Mouse (Mus musculus) intestine, embryonic 15.5 days (tissue): Measurements from ENCODE around the gene Chst15. TPM values are rescaled to one million over a fixed set of nuclear protein-coding genes. Genes with fewer than 3 reads are reported as not detected.

Experiments used
- ATAC-seq: fragments of 200-750 bp; cut with Nextera tagmentation; 2 replicates; pipeline ENCODE4 v1.8.0; 2017; ENCODE audit warnings: moderate TSS enrichment, moderate library complexity
- H3K27ac ChIP-seq: fragments of 300-500 bp; sonication (generic); 2 replicates; pipeline ENCODE4 v1.5.1; 2015; ENCODE audit warnings: mild to moderate bottlenecking, inconsistent platforms
- H3K27me3 ChIP-seq: fragments of 300-500 bp; sonication (generic); replicated peaks from 2 replicates; pipeline ENCODE4 v1.6.1; 2015; ENCODE audit warnings: inconsistent platforms
- H3K36me3 ChIP-seq: fragments of 300-500 bp; sonication (generic); 2 replicates; pipeline ENCODE4 v1.6.1; 2015; ENCODE audit warnings: inconsistent platforms
- H3K4me1 ChIP-seq: fragments of 300-500 bp; sonication (generic); replicated peaks from 2 replicates; pipeline ENCODE4 v1.6.1; 2015; ENCODE audit warnings: inconsistent platforms
- H3K4me2 ChIP-seq: fragments of 300-500 bp; sonication (generic); replicated peaks from 2 replicates; pipeline ENCODE4 v1.6.1; 2015; ENCODE audit warnings: mild to moderate bottlenecking, inconsistent platforms
- H3K4me3 ChIP-seq: fragments of 300-500 bp; sonication (generic); replicated peaks from 2 replicates; pipeline ENCODE4 v1.5.1; 2015; ENCODE audit warnings: inconsistent platforms
- H3K9ac ChIP-seq: fragments of 300-500 bp; sonication (generic); 2 replicates; pipeline ENCODE4 v1.6.1; 2015; ENCODE audit warnings: inconsistent platforms
- H3K9me3 ChIP-seq: fragments of 300-500 bp; sonication (generic); 2 replicates; pipeline ENCODE4 v1.6.1; 2016; ENCODE audit warnings: inconsistent platforms
- WGBS: fragments of 180-500 bp; shearing (Covaris S2); methylation state at CpG from one replicate; pipeline ENCODE4 v1.1.7; 2015; 5-methylcytosine and 5-hydroxymethylcytosine counted together
- polyA plus RNA-seq: library from polyadenylated mRNA; unstranded; fragments of >200 nt; fragmentation: Nextera tagmentation; extraction: Ambion mirVana; gene quantifications from 2 replicates; pipeline ENCODE4 v1.2.1, GENCODE M21; 2015

Chst15 gene
- polyA plus RNA-seq, 1 experiment from 2014 or later = 23.1 TPM

- 85% methylated on average over 4 of the region's 4 CpGs for WGBS
- no peaks in the 10 kb centered on the region for H3K27me3 ChIP-seq
- H3K36me3 ChIP-seq = peaks cover 13% of the 10 kb centered on the region; the same call in 1 of the 2 replicates
Measured at GRCm38 (mm10) chr7:132267721-132268498, 49.1 kb downstream of the Chst15 start.

GRCm38 (mm10) chr7:132264763-132265162 is 52.3 kb downstream of the Chst15 start:
- Histone ChIP-seq H3K9me3 (no peaks in the 10 kb centered on the region), H3K36me3 (peaks cover 10% of the 10 kb centered on the region; the same call in 1 of the 2 replicates), H3K27ac (no peak overlapping the region), H3K9ac (no peak overlapping the region), H3K4me2 (no peak overlapping the region), H3K4me3 (no peak overlapping the region), H3K27me3 (no peaks in the 10 kb centered on the region), H3K4me1 (peaks cover 11% of the 10 kb centered on the region)
- WGBS = 77% methylated on average over 3 of the region's 3 CpGs
- no peak for ATAC-seq

More at GRCm38 (mm10) chr7:132267721-132268498, 49.1 kb downstream of the Chst15 start:
- 0 out of 2 replicates have a peak, but pooled peaks cover 4% of the 10 kb centered on the region for H3K4me1 ChIP-seq
- H3K4me2 ChIP-seq = no peak overlapping the region
- H3K9me3 ChIP-seq = no peaks in the 10 kb centered on the region
- no peak overlapping the region for H3K27ac ChIP-seq
- no peak overlapping the region for H3K4me3 ChIP-seq
- H3K9ac ChIP-seq = no peak overlapping the region
- ATAC-seq = no peak

GRCm38 (mm10) chr7:132263186-132263585 is 53.8 kb downstream of the Chst15 start:
- Histone ChIP-seq H3K9me3 (no peaks in the 10 kb centered on the region), H3K9ac (no peak overlapping the region), H3K4me2 (no peak overlapping the region), H3K36me3 (peaks cover 10% of the 10 kb centered on the region; the same call in 1 of the 2 replicates), H3K27ac (0 out of 2 replicates have a peak overlapping the region, but pooled peaks have one; percentile 17), H3K27me3 (no peaks in the 10 kb centered on the region), H3K4me1 (peaks cover 15% of the 10 kb centered on the region), H3K4me3 (no peak overlapping the region)
- ATAC-seq = no peak
- 71% methylated on average over 6 of the region's 6 CpGs for WGBS

GRCm38 (mm10) chr7:132262696-132263095 is 54.3 kb downstream of the Chst15 start:
- Histone ChIP-seq H3K36me3 (peaks cover 10% of the 10 kb centered on the region; the same call in 1 of the 2 replicates), H3K27ac (0 out of 2 replicates have a peak overlapping the region, but pooled peaks have one; percentile 6), H3K4me2 (no peak overlapping the region), H3K4me1 (peaks cover 15% of the 10 kb centered on the region), H3K27me3 (no peaks in the 10 kb centered on the region), H3K9me3 (no peaks in the 10 kb centered on the region), H3K9ac (no peak overlapping the region), H3K4me3 (no peak overlapping the region)
- 59% methylated on average over 6 of the region's 6 CpGs for WGBS
- ATAC-seq = no peak

- no peak overlapping the region for H3K4me3 ChIP-seq
- WGBS = 37% methylated on average over 3 of the region's 3 CpGs
- H3K27ac ChIP-seq = no peak overlapping the region
- no peaks in the 10 kb centered on the region for H3K9me3 ChIP-seq
- no peak overlapping the region for H3K9ac ChIP-seq
- H3K27me3 ChIP-seq = no peaks in the 10 kb centered on the region
- no peak for ATAC-seq
- no peak overlapping the region for H3K4me2 ChIP-seq
- H3K36me3 ChIP-seq = peaks cover 8% of the 10 kb centered on the region; the same call in 1 of the 2 replicates
- H3K4me1 ChIP-seq = peaks cover 15% of the 10 kb centered on the region
Measured at GRCm38 (mm10) chr7:132261885-132262284, 55.1 kb downstream of the Chst15 start.

- no peak overlapping the region for H3K4me3 ChIP-seq
- H3K27ac ChIP-seq = 0 out of 2 replicates have a peak overlapping the region, but pooled peaks have one; percentile 0
- WGBS = 70% methylated on average over 5 of the region's 5 CpGs
- no peak for ATAC-seq
- peaks cover 15% of the 10 kb centered on the region for H3K4me1 ChIP-seq
- no peaks in the 10 kb centered on the region for H3K9me3 ChIP-seq
- H3K9ac ChIP-seq = no peak overlapping the region
- H3K4me2 ChIP-seq = no peak overlapping the region
- H3K27me3 ChIP-seq = no peaks in the 10 kb centered on the region
- no peaks in the 10 kb centered on the region for H3K36me3 ChIP-seq
Measured at GRCm38 (mm10) chr7:132260632-132261031, 56.4 kb downstream of the Chst15 start.

GRCm38 (mm10) chr7:132258817-132259216 is 58.2 kb downstream of the Chst15 start:
- Histone ChIP-seq H3K9me3 (no peaks in the 10 kb centered on the region), H3K27me3 (no peaks in the 10 kb centered on the region), H3K9ac (no peak overlapping the region), H3K27ac (peak overlapping the region; percentile 70), H3K4me2 (no peak overlapping the region), H3K4me1 (peaks cover 15% of the 10 kb centered on the region), H3K36me3 (no peaks in the 10 kb centered on the region), H3K4me3 (no peak overlapping the region)
- WGBS = 38% methylated on average over 7 of the region's 7 CpGs
- peak; percentile 74 for ATAC-seq

GRCm38 (mm10) chr7:132258216-132258615 is 58.8 kb downstream of the Chst15 start:
- H3K9me3 ChIP-seq = no peaks in the 10 kb centered on the region
- H3K9ac ChIP-seq = no peak overlapping the region
- peaks cover 15% of the 10 kb centered on the region for H3K4me1 ChIP-seq
- 70% methylated on average over 5 of the region's 5 CpGs for WGBS
- no peak overlapping the region for H3K4me2 ChIP-seq
- H3K36me3 ChIP-seq = no peaks in the 10 kb centered on the region
- no peak overlapping the region for H3K4me3 ChIP-seq
- ATAC-seq = no peak
- peak overlapping the region; percentile 70; the same call in 1 of the 2 replicates for H3K27ac ChIP-seq
- no peaks in the 10 kb centered on the region for H3K27me3 ChIP-seq

- H3K27ac ChIP-seq = no peak overlapping the region
- H3K4me2 ChIP-seq = no peak overlapping the region
- H3K4me1 ChIP-seq = peaks cover 5% of the 10 kb centered on the region; the same call in 1 of the 2 replicates
- no peak overlapping the region for H3K4me3 ChIP-seq
- no peak overlapping the region for H3K9ac ChIP-seq
- 87% methylated on average over 5 of the region's 5 CpGs for WGBS
- no peak for ATAC-seq
- no peaks in the 10 kb centered on the region for H3K36me3 ChIP-seq
- no peaks in the 10 kb centered on the region for H3K9me3 ChIP-seq
- H3K27me3 ChIP-seq = no peaks in the 10 kb centered on the region
Measured at GRCm38 (mm10) chr7:132253513-132253912, 63.5 kb downstream of the Chst15 start.

- Histone ChIP-seq H3K27ac (no peak overlapping the region), H3K9ac (no peak overlapping the region), H3K36me3 (no peaks in the 10 kb centered on the region), H3K4me1 (peaks cover 7% of the 10 kb centered on the region; the same call in 1 of the 2 replicates), H3K4me2 (no peak overlapping the region), H3K9me3 (no peaks in the 10 kb centered on the region), H3K4me3 (no peak overlapping the region), H3K27me3 (no peaks in the 10 kb centered on the region)
- ATAC-seq = no peak
- WGBS = 93% methylated on average over 4 of the region's 4 CpGs
Measured at GRCm38 (mm10) chr7:132253078-132253477, 64.0 kb downstream of the Chst15 start.

GRCm38 (mm10) chr7:132249563-132250119 is 67.4 kb downstream of the Chst15 start:
- no peaks in the 10 kb centered on the region for H3K9me3 ChIP-seq
- WGBS = 60% methylated on average over 10 of the region's 10 CpGs
- ATAC-seq = no peak
- H3K4me1 ChIP-seq = 0 out of 2 replicates have a peak, but pooled peaks cover 13% of the 10 kb centered on the region
- no peak overlapping the region for H3K4me2 ChIP-seq
- H3K9ac ChIP-seq = no peak overlapping the region
- H3K27ac ChIP-seq = no peak overlapping the region
- no peak overlapping the region for H3K4me3 ChIP-seq
- H3K27me3 ChIP-seq = no peaks in the 10 kb centered on the region
- no peaks in the 10 kb centered on the region for H3K36me3 ChIP-seq

GRCm38 (mm10) chr7:132247567-132247966 is 69.5 kb downstream of the Chst15 start:
- no peak overlapping the region for H3K4me3 ChIP-seq
- no peaks in the 10 kb centered on the region for H3K27me3 ChIP-seq
- H3K9ac ChIP-seq = no peak overlapping the region
- peak; percentile 27; the same call in 1 of the 2 replicates for ATAC-seq
- H3K27ac ChIP-seq = no peak overlapping the region
- WGBS = 36% methylated on average over 11 of the region's 11 CpGs
- no peaks in the 10 kb centered on the region for H3K9me3 ChIP-seq
- H3K4me1 ChIP-seq = 0 out of 2 replicates have a peak, but pooled peaks cover 13% of the 10 kb centered on the region
- no peak overlapping the region for H3K4me2 ChIP-seq
- no peaks in the 10 kb centered on the region for H3K36me3 ChIP-seq
